Mouse (Mus musculus) spleen, embryonic (tissue): ENCODE measurements at regions not wholly inside any gene's neighbourhood (a gene's known extent, or its start where the extent isn't known, plus 50 kb on each side); places are given as distances from the start of the nearest gene placed in this dataset.

ENCODE experiments used
- CTCF ChIA-PET: fragments of 350-600 bp; sonication (Branson Sonifier 250); formaldehyde crosslinking; loops from one replicate; lab custom pipeline; 2022; lab: Charles Lee

DNA sequence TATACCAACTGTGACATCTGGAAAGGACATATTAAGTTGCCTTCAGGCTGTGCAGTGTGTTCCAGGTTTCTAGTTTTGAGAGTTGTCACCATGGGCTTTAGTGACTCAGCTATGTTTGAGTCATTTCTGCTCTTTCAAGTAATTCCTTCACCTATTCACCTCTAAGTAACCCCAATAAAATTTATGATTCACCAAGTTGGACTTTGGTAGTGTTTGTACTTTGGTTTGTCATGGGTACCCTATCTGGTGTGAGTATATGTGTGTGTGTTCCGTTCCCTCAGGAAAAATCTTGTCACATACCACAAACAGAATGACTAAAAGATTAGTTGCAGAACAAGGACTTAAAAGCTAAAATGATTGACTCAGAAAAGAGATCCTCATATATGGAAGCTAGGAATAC, 76.8 kb upstream of the Crbn start:
- CTCF ChIA-PET = no interaction called here

DNA sequence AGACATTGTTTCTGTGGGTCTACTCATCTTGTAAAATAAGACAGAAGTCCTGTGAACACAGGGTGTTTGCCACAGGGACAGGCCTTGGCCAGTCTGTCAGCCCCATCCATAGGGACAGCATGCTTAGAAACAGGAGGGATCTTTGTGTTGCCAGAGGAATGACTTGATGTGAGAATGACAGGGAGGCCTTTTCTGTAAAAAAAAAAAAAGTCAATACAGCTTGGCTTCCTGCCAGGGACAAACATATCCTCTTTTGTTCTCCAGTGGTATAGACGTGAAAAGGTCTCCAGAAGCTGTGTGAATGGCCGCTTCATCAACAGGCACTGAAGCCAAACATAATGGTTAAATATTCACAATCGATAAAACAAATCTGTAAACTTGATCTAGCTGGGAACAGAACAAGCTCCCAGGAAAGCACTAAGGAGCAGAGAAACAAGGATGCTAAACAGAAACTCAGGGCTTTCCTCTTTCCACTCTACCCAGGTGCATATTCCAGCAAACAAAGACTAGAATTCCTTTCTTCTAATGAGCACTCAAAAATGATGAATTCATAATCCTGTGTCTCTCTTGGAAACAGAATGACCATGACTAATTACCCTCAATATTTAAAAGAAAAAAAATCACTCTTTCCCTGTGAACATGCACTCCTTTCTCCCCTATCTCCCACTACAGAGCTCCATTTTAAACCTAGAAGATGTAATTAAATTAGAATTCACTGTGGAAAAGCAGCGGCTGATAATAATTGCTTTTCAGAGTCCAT, 92.2 kb upstream of the Crbn start:
- CTCF ChIA-PET = no interaction called here

DNA sequence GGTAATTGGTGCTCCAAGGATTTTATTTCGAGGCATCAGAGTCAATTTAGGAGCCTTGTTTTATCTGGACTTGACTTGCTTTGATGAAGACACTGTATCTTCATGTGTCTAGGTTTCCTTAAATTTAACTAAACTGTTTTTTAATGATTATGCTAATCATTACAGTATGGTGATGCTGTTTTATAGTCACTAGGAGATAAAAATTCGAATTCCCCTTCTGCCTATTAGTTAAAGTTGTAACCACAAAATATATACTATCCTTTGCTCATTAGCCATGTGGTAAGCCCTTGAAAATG, 92.7 kb upstream of the Crbn start:
- CTCF ChIA-PET = no interaction called here

DNA sequence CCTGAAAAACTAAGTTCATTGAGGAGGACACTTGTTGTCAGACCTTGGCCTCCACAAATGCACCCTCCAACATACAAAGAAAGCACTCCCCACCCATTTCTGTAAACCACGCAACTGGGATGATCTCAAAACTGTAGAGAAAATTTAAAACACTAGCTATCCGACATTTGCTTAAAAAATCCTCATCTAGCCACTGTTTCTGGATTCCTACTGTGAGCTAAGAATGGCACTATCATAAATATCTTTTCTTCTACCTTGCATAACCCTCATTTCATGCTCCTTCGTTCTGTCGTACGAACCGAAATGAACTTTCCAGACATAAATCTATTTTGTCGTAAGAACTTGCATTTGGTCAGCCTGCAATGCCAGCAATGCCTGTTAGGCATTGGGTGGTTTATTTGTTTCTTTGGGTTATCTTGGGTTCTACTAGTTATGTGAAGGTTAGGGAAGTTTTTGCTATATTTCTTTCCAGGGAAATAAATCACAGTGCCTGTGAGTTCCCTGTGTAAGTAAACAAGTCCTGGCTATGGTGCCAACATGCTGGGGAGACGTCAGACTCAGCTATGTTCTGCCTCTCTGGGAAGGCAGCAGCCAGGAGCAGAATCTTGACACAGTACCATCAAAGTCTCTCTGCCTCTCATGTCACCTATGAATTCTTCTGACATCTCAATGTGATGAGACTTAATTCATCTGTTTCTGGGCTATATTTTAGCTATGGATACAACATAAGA, 104.2 kb upstream of the Crbn start:
- CTCF ChIA-PET = no interaction called here

DNA sequence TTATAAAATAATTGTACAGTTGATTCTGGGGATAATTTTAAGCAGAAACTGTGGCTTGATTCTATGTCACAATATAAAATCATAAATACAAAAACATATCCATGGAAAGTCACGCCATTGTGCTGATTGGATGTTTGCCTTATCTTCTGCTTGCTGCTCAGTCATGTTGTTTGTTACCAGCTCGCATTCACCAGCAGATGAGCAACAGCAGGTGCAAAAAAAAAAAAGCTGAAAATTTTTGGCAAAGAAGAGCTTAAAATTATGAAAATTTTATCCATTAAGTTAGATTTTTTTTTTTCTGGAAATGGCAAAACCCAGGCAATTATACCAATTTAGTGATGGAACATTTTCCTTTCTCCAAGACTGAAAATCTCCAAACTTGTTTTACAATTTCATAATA, 115.2 kb upstream of the Crbn start:
- CTCF ChIA-PET = no interaction called here

DNA sequence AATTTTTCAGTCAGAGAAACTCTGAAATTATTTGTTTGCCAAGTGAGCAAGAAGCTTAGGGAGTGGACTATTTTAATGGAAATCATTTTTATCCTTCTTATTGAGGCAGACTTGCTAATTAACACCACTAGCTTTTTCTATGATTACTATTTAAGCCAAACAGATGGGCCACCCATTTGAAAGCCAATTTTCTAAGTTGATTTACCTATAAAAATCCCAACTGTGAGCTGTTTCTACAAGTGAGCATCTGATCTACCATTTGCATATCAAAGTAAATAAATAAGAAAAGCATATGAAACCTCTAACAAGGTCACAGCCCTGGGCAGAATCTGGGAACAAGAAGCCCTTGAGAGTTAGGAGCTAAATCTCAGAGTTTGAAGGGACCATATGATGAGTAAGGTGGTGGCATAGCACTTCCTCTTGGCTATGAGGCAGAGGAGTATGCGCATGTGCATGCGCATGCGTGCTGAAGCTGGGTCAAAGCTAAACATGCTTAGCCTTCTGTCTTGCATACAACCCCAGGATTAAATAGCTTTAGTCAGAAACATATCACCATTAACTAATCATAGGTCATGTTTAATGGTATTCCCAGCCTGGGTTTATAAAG, 116.9 kb upstream of the Crbn start:
- CTCF ChIA-PET = no interaction called here

DNA sequence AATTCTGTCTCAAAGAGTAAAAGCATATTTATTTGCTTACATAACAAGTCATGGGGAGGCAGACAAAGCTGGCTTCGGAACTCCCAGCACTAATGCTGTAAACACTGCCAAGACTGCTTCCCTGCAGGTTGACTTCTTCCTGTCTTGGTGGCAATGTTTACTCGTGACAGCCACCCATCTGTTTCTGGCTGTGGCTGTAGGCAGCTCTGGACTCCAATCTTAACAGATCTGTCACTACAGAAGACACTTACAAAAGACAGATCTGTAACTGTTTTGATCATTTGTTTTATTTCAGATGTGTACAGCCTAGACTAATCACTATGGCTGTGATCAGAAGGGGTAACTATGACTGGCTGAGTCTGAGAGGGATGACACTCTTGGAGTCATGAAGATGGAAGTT, 121.1 kb upstream of the Crbn start:
- CTCF ChIA-PET = no interaction called here

DNA sequence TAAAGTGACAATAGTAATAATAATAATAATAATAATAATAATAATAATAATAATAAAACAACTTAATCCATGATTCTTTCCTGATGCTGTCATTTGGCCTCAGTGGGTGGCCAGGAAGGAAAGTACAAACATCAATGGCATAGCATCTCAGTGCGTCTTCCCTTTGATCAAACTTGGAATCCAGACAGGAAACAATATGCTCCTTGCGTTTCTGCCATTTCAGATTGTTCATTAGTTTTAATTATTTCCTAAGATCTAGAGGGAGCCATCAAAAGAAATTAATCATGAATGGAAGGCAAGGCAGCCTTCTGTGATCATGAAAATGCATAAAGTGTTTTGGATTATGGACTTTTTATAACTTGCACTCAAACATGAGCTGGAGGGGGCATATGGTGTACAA, 125.6 kb upstream of the Crbn start:
- CTCF ChIA-PET = no interaction called here

DNA sequence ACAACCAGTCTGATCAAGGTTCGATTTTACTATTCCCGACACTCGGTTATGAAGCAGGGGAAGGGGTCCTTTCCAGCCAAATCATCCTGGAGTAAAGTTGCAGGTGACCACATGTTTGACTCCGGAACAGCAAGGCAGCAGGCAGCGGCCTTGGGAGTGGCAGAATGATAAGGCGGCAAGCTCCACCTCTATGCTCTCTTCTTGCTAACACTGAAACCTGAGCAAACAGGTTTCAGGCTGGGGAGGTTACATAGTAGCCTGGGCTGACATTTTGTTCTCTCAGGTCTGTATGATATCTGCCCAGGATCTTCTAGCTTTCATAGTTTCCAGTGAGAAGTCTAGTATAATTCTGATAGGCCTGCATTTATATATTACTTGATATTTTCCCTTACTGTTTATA, 133.7 kb upstream of the Crbn start:
- CTCF ChIA-PET = no interaction called here

DNA sequence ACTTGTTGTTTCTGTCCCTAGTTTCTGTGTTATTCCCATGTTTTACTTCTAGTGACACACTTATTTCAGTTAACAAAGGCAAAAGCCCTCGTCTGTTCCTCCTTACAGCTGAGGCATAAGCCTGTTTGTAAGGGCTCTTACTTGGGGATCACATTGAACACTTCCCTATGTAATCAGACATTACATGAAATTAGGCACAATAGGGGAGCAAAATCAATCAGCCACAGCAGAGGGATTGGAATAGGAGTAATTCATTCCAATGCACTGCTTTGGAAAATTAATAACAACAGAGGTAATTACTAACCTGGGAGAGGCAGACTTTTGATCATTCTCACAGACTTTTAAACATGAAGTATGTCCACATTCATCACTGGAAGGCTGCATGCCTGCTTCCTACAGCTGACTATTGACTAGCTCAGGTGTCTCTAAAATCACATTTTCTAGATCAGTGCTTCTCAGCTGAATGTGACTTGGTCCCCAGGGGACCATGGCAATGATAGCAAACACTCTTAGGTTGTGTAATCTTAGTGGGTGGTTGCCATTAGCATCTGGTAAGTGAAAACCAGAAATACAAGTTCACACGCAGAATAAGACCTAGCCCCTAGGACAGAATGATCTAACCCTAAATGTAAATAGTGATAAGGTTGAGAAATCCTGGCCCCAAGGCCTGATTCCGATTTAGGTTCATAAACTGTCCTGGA, 146.5 kb upstream of the Crbn start:
- CTCF ChIA-PET = no interaction called here

DNA sequence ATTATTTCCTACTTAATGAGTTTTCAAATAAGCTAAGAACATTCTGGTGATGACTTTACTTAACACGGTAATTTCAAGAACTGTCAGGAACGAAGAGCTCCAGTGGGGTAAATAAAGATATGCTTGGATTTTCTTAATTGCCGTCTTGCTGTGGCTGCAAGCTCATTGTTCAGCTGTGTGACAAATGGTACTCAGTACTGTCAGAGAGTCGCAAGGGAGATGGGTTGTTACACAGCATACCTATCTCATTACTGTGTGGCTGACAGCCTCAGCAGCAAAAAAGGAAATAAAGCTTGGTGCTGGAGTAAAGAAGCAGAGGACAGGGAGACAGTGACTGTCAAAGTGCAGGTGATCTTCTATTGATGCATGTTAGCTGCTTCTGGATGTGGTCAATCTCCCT, 151.0 kb upstream of the Crbn start:
- CTCF ChIA-PET = no interaction called here

DNA sequence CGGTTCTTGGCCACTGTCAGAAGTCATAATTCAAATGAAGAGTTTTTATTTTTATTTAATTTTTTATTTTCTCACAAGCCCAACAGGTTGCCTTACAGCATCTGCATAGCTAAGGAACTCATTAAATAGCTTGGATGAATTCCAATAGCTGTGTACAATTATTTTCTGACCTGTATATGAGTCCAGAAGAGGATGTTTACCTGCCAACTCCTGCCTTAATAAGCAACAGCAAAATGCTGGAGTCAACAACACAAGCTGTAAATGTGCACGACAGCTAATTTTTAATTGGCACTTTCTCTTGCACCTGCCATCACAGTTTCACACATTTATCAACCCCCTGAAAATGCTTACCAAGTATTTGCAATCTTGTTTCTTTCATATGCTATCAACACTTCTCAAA, 161.4 kb upstream of the Crbn start:
- CTCF ChIA-PET = no interaction called here

DNA sequence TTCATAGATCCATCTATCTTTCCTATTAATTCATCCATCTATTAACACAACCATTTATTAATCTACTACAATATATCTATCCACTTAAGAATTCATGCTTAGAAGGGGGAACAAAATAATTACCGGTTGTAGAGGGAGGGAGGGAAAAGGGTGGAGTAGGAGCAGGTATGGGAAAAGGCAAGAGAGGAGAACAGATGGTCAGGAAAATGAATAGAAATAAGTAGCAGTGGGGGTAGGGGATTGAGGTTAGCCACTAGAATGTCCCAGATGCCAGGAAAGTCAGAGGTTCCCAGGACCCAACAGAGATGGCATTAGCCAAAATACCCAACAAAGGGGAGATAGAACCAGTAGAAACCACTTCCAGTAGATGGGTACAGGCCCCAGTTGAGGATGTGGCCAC, 164.5 kb upstream of the Crbn start:
- CTCF ChIA-PET = no interaction called here

DNA sequence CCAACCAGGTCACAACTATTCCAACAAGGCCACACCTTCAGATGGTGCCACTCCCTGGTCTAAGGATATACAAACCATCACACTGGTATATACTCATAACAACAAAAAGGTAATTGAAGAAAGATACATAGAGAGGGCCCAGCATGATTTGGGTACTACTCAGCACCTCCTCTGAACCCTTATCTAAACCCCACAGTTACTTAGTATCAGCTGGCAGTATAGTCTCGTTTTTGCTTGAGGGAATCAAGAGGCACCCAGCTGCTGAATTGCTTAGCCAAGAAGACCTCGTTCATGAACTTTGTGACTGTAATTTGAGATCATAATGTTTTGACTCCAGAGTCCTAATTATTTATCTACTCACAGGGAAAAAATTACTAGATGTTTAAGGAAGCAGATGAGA, 175.6 kb upstream of the Crbn start:
- CTCF ChIA-PET = no interaction called here

DNA sequence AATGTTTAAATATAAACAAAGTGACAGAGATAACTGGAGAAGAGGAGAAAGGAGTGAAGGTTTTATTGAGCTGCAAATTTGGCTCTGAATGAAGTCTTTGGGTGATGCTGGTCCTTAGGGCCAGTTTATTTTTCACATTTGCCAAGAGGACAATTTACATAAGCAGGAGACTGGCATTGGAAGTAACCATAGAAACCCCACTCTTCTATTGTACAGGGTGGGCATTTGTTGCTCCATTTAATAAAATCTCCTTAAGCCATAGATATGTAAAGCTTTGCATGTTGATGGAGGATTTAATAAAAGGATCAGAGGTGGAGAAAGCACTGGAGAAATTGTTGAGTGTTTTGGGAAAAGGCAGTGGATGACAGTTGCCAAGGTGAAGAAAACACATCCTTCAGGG, 178.8 kb upstream of the Crbn start:
- CTCF ChIA-PET = no interaction called here

DNA sequence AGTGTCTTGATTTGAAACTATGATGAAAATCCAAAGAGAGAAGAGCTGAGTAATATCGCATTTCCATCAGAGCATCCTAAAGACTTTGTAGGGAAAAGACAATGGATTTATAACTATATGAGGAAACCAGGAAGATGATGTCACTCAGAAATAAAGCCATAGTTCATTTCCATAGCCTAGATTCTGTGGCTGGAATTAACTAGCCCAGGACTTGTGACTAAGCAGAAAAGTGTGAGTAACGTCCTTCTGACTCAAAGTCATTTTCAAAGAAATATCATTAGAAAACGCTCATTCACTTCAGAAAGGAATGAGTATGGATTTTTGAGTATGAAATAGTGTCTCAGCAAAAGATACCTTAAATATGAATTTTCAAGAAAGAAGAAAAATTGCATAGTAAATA, 179.9 kb upstream of the Crbn start:
- CTCF ChIA-PET = no interaction called here

DNA sequence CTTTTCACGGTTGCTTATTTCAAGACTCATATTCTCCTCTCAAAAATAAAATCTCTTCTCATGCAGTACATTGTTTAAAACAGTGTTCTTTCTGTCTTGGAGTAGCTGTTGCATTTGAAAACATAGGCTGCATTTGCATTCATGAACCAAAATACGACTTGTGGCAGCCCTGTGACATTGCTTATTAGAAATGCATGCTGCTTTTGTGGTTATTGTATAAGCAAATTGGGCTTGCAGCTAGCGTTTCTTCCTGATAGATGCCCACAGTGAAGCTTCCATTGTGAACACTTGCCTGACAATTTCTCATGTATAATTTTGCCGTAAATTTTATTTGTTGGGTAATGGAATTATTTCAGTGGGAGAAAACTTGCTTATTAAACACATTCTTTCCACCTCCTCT, 180.3 kb upstream of the Crbn start:
- CTCF ChIA-PET = no interaction called here

DNA sequence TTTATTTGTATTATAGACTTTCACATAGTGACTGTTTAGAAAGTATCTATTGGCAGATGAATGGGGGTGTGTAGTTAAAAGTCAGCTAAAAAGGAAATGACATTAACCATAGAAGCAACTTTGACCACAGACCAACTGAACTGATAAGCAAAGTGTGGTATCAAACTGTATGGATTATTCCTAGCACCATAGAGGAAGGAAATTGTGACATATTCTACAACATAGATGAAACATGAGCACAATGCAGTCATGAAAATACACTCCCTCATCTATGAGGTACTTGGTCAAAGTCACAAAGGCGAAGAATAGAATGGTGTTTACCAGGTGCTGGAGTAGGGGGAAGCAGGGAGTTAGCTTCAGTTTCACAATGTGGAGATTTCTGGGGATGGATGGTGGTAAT, 181.4 kb upstream of the Crbn start:
- CTCF ChIA-PET = no interaction called here

DNA sequence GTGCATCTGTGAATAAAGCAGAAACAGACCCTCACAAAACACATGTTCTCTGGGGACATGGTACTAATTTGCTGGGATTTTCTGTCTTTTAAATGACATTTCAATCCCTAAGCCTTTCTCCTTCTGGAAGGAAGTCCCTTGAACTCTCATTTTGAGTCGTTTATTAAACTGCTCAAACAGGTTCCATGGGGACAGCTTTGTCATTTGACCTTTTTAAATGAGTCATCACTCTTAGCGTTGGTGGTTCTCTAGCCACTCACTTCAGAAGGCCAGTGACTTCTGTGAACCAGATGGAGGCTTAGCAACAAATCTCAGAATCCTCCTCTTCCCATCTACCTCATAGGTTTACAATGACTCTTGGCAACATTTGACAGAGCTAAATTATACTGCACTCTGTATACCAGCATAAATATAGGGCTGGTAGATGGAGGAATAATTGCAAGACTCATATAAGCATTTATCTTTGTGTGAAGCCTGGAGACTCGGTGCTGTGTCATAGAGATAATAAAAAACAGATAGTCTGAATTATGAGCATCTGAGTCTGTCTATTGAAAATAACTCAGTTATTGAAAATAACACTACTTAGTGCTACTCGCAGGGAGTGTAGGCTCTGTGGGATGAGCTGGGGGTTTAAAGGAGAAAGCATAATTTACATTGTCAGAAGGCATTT, 185.4 kb upstream of the Crbn start:
- CTCF ChIA-PET = no interaction called here

DNA sequence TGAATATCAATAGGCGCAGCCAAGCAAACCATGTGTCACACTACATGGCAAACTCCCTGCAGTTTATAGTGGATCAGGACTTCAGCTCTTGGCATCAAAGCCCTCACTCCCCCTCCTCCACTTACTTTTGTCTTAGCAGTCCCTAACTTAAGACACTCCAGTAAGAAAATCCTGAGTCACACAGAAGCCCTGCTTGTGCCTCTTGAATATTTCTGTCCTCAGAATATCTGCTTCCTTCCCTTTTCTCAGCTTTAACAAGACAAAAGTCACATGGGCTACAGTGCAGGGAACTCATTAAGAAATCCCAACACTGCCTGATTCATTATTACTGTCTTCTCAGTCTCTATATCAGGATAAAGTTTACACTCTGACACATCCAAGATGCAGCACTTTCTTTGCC, 191.7 kb upstream of the Crbn start:
- CTCF ChIA-PET = no interaction called here

DNA sequence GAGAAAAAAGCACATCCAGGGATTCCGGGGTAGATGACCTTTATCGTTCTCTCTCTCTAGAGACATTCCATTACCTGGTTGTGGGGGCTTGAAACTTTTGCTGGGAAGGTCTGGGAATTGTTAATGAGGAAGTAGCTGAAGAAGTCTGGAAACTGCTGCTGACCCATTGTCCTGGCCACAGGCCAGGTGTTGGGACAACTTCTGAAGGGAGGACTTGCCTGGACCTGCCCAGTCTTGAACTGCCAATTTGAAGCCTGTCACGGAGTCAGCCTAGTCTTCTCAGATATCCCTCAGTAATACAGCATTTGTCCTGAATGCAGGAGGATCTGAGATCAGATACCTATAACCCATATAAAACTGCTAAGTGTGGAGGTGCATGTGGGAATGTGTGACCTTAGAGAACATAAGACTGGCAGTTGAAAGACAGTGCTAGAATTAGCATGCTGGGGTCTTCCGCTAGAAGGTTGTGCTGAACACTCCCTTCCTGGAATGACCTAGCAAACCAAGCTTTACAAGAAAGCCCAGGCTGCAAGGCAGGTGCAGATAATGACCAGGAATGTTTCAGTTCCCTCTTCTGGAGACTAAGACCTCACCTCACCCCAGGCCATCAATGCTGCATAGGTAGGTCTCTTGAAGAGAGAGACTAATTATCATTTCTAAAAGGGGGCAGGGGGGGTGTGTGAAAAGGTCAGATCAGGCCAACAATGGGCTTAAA, 204.7 kb upstream of the Crbn start:
- CTCF ChIA-PET = no interaction called here

DNA sequence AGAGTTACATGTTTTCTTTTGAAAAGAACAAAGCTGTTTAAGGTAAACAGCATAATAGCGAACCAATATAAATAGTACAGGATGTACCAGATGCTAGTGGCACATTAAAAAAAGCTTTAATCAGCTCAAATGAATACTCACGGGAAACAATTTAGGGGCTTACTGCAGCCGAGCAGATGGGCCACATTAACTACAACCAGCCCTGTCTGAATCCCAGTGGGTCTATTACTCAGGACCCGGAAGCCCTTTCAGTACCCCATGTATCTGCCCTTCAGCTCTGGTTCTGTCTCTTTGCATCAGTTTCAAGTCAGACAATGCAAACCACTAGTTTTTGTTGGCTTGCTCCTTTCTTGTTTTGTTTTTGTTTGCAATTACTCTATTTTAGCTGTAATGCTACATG, 210.9 kb upstream of the Crbn start:
- CTCF ChIA-PET = no interaction called here
